Mouse (Mus musculus) spleen, adult 2 months (tissue): ENCODE measurements around the gene Zc3hc1. TPM values are rescaled to one million over a fixed set of nuclear protein-coding genes. Genes with fewer than 3 reads are reported as not detected.
A peak's percentile ranks its signal among the peaks of the same experiment; 100 is the strongest.

Source experiments
- DNase-seq, 2 experiments: peaks; one replicate each; pipeline versions ENCODE4 v3.0.0 to v3.0.0-alpha.2; 2012 to 2021; ENCODE audit warnings: low spot score in 2 of 2, low read depth in 1 of 2
- H3K27ac ChIP-seq: fragments of 200-500 bp; 2 replicates; pipeline ENCODE4 v1.5.1; 2012; ENCODE audit warnings: low read length, inconsistent platforms; ENCODE audit not compliant: insufficient read depth
- H3K27me3 ChIP-seq: fragments of 200-500 bp; 2 replicates; pipeline ENCODE4 v1.6.1; 2012; ENCODE audit warnings: mild to moderate bottlenecking, moderate library complexity, low read length, inconsistent platforms; ENCODE audit not compliant: control insufficient read depth, insufficient read depth
- H3K36me3 ChIP-seq: fragments of 200-500 bp; 2 replicates; pipeline ENCODE4 v1.6.1; 2012; ENCODE audit warnings: mild to moderate bottlenecking, low read length, inconsistent platforms; ENCODE audit not compliant: control insufficient read depth, insufficient read depth
- H3K4me1 ChIP-seq: fragments of 200-500 bp; 2 replicates; pipeline ENCODE4 v1.6.1; 2011; ENCODE audit warnings: inconsistent platforms; ENCODE audit not compliant: control insufficient read depth, insufficient read depth, insufficient read length
- H3K4me3 ChIP-seq: fragments of 200-500 bp; 2 replicates; pipeline ENCODE4 v1.5.1; 2011; ENCODE audit warnings: mild to moderate bottlenecking, inconsistent platforms; ENCODE audit not compliant: insufficient read depth, insufficient read length; ENCODE audit errors: extremely low read depth
- CTCF ChIP-seq: fragments of 200-500 bp; IDR thresholded peaks from 2 replicates; pipeline ENCODE4 v1.5.1; 2011; ENCODE audit warnings: mild to moderate bottlenecking, inconsistent platforms; ENCODE audit not compliant: insufficient read depth, insufficient read length, insufficient replicate concordance; ENCODE audit errors: extremely low read depth
- POLR2A ChIP-seq: fragments of 200-500 bp; IDR thresholded peaks from 2 replicates; pipeline ENCODE4 v1.6.1; 2011; ENCODE audit warnings: low read depth, low read length, inconsistent platforms
- WGBS: fragments of 180-500 bp; shearing (Covaris S2); methylation state at CpG from one replicate; pipeline ENCODE4 v1.1.7; 2018; 5-methylcytosine and 5-hydroxymethylcytosine counted together
- polyA plus RNA-seq: library from polyadenylated mRNA; depleted of rRNA; stranded (reverse); fragments of >200 nt; gene quantifications from 2 replicates; pipeline ENCODE4 v1.2.3, GENCODE M21; 2012

Gene Zc3hc1
- polyA plus RNA-seq, 1 experiment, result 11.3 TPM

DNA sequence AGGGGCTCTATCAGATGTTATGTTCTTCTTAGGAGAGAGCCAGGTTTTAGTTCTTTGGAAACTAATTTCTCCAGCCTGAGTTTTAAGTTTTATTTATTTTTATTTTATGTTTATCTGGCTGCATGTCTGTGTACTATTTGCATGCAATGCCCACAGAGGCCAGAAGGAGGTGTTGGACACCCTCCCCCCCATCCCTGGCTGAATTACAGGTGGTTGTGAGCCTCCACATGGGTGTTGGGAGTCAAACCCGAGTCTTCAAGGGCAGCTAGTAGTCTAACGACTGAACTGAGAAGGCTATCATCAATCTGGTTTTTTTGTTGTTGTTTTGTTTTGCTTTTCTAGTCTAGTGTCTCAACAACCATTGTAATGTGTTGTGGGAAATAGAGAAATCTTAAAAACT is 25.3 kb upstream of the Zc3hc1 start:
- no peak for DNase-seq
- 93% methylated on average over 2 of the region's 2 CpGs for WGBS

GRCm38 (mm10) chr6:30411311-30411710 is 20.5 kb upstream of the Zc3hc1 start:
- H3K27ac ChIP-seq, result no peak overlapping the region
- WGBS, result 88% methylated on average over 4 of the region's 4 CpGs
- no peaks in the 10 kb centered on the region for H3K27me3 ChIP-seq
- DNase-seq, result no peak
- H3K4me1 ChIP-seq, result no peaks in the 10 kb centered on the region
- H3K36me3 ChIP-seq, result no peaks in the 10 kb centered on the region; the same call in 1 of the 2 replicates
- H3K4me3 ChIP-seq, result no peak overlapping the region
- TF ChIP-seq CTCF (no peak), POLR2A (no peak)

More for the DNA sequence above, 25.3 kb upstream of the Zc3hc1 start:
- no peaks in the 10 kb centered on the region; the same call in 1 of the 2 replicates for H3K36me3 ChIP-seq
- H3K4me3 ChIP-seq, result no peak overlapping the region
- no peaks in the 10 kb centered on the region for H3K27me3 ChIP-seq
- no peaks in the 10 kb centered on the region for H3K4me1 ChIP-seq
- TF ChIP-seq POLR2A (no peak), CTCF (no peak)
- H3K27ac ChIP-seq, result no peak overlapping the region

GRCm38 (mm10) chr6:30409399-30410093 is 18.7 kb upstream of the Zc3hc1 start:
- no peak for TF ChIP-seq POLR2A
- no peak for TF ChIP-seq CTCF
- no peaks in the 10 kb centered on the region for H3K4me1 ChIP-seq
- no peaks in the 10 kb centered on the region for H3K27me3 ChIP-seq
- WGBS, result 91% methylated on average over 7 of the region's 7 CpGs
- H3K27ac ChIP-seq, result no peak overlapping the region
- no peaks in the 10 kb centered on the region; the same call in 1 of the 2 replicates for H3K36me3 ChIP-seq
- no peak overlapping the region for H3K4me3 ChIP-seq
- DNase-seq, result no peak

DNA sequence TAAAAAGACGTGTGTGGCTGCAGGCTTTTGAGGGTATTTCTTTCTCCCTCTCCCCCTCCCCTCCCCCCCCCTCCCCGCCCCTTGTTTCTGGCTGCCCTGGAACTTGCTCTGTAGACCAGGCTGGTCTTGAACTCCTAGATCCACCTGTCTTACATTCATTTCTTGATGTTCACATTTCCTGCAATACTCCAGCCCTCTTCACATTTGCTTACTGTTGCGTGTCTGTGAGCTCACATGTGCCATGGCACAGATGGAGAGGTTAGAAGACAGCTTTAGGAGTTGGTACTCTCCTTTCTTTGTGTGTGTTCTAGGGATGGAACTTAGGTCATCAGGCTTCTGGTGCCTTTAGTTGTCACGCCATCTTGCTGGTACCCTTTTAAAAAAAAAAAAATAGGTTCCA is 17.4 kb upstream of the Zc3hc1 start:
- Histone ChIP-seq H3K27me3 (no peaks in the 10 kb centered on the region), H3K4me1 (no peaks in the 10 kb centered on the region), H3K27ac (no peak overlapping the region), H3K36me3 (no peaks in the 10 kb centered on the region), H3K4me3 (no peak overlapping the region)
- TF ChIP-seq CTCF (no peak), POLR2A (no peak)
- DNase-seq, result no peak
- 86% methylated on average over 4 of the region's 4 CpGs for WGBS

- TF ChIP-seq CTCF (no peak), POLR2A (no peak)
- H3K4me3 ChIP-seq, result no peak overlapping the region
- WGBS, result 43% methylated on average over 5 of the region's 5 CpGs
Observed at GRCm38 (mm10) chr6:30404671-30405070, 13.8 kb upstream of the Zc3hc1 start.

DNA sequence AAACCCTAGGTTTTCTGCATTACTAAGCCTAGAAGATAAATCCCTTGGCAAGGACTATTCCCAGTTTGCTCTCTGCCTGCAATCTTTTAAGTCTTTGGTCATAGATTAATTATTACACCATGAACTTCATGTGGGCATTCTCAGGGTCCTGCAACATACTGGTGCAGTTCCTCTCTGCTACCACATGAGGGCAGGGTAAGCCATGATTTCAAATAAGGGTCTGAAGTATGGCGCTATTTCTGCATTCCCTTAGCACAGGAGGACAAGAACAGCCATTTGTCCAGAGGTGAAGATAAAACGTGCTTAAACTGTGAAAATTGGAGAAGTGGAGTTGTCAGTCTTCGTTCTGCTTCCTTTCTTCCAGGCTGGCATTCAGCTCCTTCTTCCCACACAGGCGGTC is 12.6 kb upstream of the Zc3hc1 start:
- Histone ChIP-seq H3K36me3 (no peaks in the 10 kb centered on the region), H3K27ac (no peak overlapping the region), H3K27me3 (no peaks in the 10 kb centered on the region), H3K4me3 (peak overlapping the region; percentile 7; the same call in 1 of the 2 replicates), H3K4me1 (no peaks in the 10 kb centered on the region; the same call in 1 of the 2 replicates)
- 19% methylated on average over 4 of the region's 4 CpGs for WGBS
- peak; percentile 60 to 63 for DNase-seq
- TF ChIP-seq CTCF, result peak; percentile 74; the same call in 1 of the 2 replicates
- TF ChIP-seq POLR2A, result no peak

More at GRCm38 (mm10) chr6:30404671-30405070, 13.8 kb upstream of the Zc3hc1 start:
- Histone ChIP-seq H3K36me3 (no peaks in the 10 kb centered on the region), H3K27ac (no peak overlapping the region), H3K4me1 (no peaks in the 10 kb centered on the region; the same call in 1 of the 2 replicates), H3K27me3 (no peaks in the 10 kb centered on the region)
- no peak for DNase-seq

GRCm38 (mm10) chr6:30402091-30402491 is 11.3 kb upstream of the Zc3hc1 start:
- no peak for DNase-seq
- 1% methylated on average over 28 of the region's 29 CpGs for WGBS
- H3K27ac ChIP-seq, result peak overlapping the region; percentile 72; the same call in 1 of the 2 replicates
- no peaks in the 10 kb centered on the region for H3K27me3 ChIP-seq
- H3K4me1 ChIP-seq, result no peaks in the 10 kb centered on the region; the same call in 1 of the 2 replicates
- peak overlapping the region; percentile 100 for H3K4me3 ChIP-seq
- H3K36me3 ChIP-seq, result no peaks in the 10 kb centered on the region
- no peak for TF ChIP-seq CTCF
- no peak for TF ChIP-seq POLR2A
